Mouse (Mus musculus) stomach, postnatal 0 days (tissue): ENCODE measurements around the gene Bola2.

Source experiments
- CTCF ChIP-seq: IDR thresholded peaks from 2 replicates; pipeline ENCODE4 v1.5.1; 2016; ENCODE audit warnings: antibody characterized with exemption, low read depth, mild to moderate bottlenecking, moderate library complexity
- EP300 ChIP-seq: optimal IDR thresholded peaks from 2 replicates; pipeline ENCODE3; 2016; ENCODE audit warnings: antibody characterized with exemption

- TF ChIP-seq CTCF (no peak), EP300 (no peak)
Observed at GRCm38 (mm10) chr7:126702358-126702757, 7.2 kb downstream of the Bola2 start.
